Mouse (Mus musculus) cerebellum, adult 2 months (tissue): ENCODE data around the gene Aqp12.

ENCODE experiments used
- CTCF ChIP-seq: fragments of 200-500 bp; IDR thresholded peaks from 2 replicates; pipeline ENCODE4 v1.5.1; 2011; ENCODE audit warnings: low read depth, mild to moderate bottlenecking, control low read depth, low read length, moderate library complexity, borderline replicate concordance; ENCODE audit not compliant: insufficient read depth
- POLR2A ChIP-seq: fragments of 200-500 bp; IDR thresholded peaks from 2 replicates; pipeline ENCODE4 v1.6.1; 2011; ENCODE audit warnings: low read length, control low read depth, borderline replicate concordance; ENCODE audit not compliant: insufficient read depth

GRCm38 (mm10) chr1:92992880-92993279, 13.3 kb upstream of the Aqp12 start:
- no peak for TF ChIP-seq CTCF
- TF ChIP-seq POLR2A = no peak
